Mouse (Mus musculus) neutrophil, adult 65 days (primary cell): Measurements from ENCODE around the gene Tas2r131. TPM values are rescaled to one million over a fixed set of nuclear protein-coding genes. Genes with fewer than 3 reads are reported as not detected.

ENCODE experiments used
- total RNA-seq: library from RNA; stranded (reverse); gene quantifications from 2 replicates; pipeline ENCODE4 v1.2.4, GENCODE M21; 2023

Tas2r131 gene
- not detected in 2 replicates for total RNA-seq

GRCm38 (mm10) chr6:132957819-132958218, at the start of gene Tas2r131:
Gene Tas2r131 (minus strand): TSS chr6:132957919.

GRCm38 (mm10) chr6:132980865-132981264, 23.1 kb upstream of the Tas2r131 start, which contains the start of gene Tas2r109:
Gene Tas2r109 (minus strand): TSS chr6:132980965.

GRCm38 (mm10) chr6:132950802-132951201, 6.9 kb downstream of the Tas2r131 start, which contains the start of gene Tas2r129:
Gene Tas2r129 (plus strand): TSS chr6:132951102.

GRCm38 (mm10) chr6:132909351-132909750, 48.4 kb downstream of the Tas2r131 start, which contains the start of gene Tas2r125:
Gene Tas2r125 (plus strand): TSS chr6:132909651.

Other genes with a start within 250 kb of the Tas2r131 start
- not detected in 2 replicates for gene Tas2r122, start 246.0 kb downstream of the Tas2r131 start, total RNA-seq
- not detected in 2 replicates for gene Tas2r115, start 219.9 kb downstream of the Tas2r131 start, total RNA-seq
- not detected in 2 replicates for gene Tas2r124, start 203.2 kb downstream of the Tas2r131 start, total RNA-seq
- not detected in 2 replicates for gene Tas2r102, start 195.8 kb downstream of the Tas2r131 start, total RNA-seq
- gene Tas2r136, start 179.8 kb downstream of the Tas2r131 start, total RNA-seq = not detected in 2 replicates
- gene Tas2r117, start 155.1 kb downstream of the Tas2r131 start, total RNA-seq = not detected in 2 replicates
- gene Tas2r123, start 110.8 kb downstream of the Tas2r131 start, total RNA-seq = not detected in 2 replicates
- gene Tas2r116, start 102.5 kb downstream of the Tas2r131 start, total RNA-seq = not detected in 2 replicates
- gene Tas2r110, start 89.9 kb downstream of the Tas2r131 start, total RNA-seq = not detected in 2 replicates
- not detected in 2 replicates for gene Tas2r113, start 64.9 kb downstream of the Tas2r131 start, total RNA-seq
- not detected in 2 replicates for gene Tas2r125, start 48.3 kb downstream of the Tas2r131 start, total RNA-seq
- gene Tas2r129, start 6.8 kb downstream of the Tas2r131 start, total RNA-seq = not detected in 2 replicates
- not detected in 2 replicates for gene Tas2r109, start 23.0 kb upstream of the Tas2r131 start, total RNA-seq
- not detected in 2 replicates for gene Tas2r103, start 79.2 kb upstream of the Tas2r131 start, total RNA-seq
- not detected in 2 replicates for gene Tas2r140, start 97.9 kb upstream of the Tas2r131 start, total RNA-seq
- 4.7 and 5.4 TPM in 2 replicates for gene Smim10l1, start 147.0 kb upstream of the Tas2r131 start, total RNA-seq